Mouse (Mus musculus) ES-CJ7 (cell line): ENCODE results near the gene Mapkapk2.

Source experiments
- DNase-seq: peaks from one replicate; pipeline ENCODE4 v3.0.0; 2011; ENCODE audit warnings: low read depth, low spot score

The Mapkapk2 gene

GRCm38 (mm10) chr1:131021438-131021837, 76.2 kb downstream of the Mapkapk2 start:
- DNase-seq, result no peak

- no peak for DNase-seq
These were observed 77.0 kb downstream of the Mapkapk2 start for GRCm38 (mm10) chr1:131020425-131021310.

- DNase-seq, result no peak
These were observed 78.0 kb downstream of the Mapkapk2 start, which contains the start of gene Il10 for GRCm38 (mm10) chr1:131019492-131020098. Il10 (plus strand) TSS chr1:131019845.

GRCm38 (mm10) chr1:131015879-131016278, 81.7 kb downstream of the Mapkapk2 start:
- DNase-seq, result no peak

DNA sequence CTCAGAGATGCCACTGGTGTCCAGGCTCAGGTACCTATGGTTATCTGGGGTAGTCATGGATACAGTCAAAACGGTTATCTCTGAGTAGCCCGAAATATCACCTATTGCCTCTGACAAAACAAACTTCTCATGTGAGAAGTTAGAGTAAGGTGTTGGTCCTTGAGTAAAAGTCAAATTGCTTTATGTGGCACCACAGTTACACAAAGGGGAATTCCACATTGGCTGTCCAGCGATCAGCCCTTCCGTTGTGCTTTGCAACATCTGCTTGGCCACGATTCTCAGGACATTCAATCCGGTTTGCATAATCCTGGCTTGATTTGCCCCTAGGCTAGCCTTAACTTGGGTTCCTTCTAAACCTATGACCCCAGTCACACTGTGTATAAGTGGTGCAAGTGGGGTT, 82.3 kb downstream of the Mapkapk2 start:
- DNase-seq, result no peak

DNA sequence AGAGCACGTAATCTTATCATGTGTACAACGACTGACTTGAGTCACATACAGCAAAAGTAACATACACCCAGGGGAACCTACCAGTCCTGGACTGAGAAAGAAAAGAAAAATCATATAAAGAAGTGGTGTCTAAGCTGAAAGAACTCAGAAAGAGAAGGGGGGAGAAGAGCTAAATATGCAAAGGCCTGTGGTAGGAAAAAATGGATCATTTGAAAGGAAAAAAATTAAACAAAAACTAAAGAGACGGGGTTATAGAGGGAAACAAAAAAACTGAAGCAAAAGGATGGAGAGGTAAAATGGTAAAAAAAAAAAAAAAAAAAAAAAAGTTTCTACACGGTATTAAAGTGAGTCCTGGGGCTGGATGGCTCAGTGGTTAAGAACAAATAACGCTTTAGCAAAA, 83.7 kb downstream of the Mapkapk2 start:
- no peak for DNase-seq

- DNase-seq, result no peak
These were observed 85.1 kb downstream of the Mapkapk2 start for GRCm38 (mm10) chr1:131012494-131012893.

DNA sequence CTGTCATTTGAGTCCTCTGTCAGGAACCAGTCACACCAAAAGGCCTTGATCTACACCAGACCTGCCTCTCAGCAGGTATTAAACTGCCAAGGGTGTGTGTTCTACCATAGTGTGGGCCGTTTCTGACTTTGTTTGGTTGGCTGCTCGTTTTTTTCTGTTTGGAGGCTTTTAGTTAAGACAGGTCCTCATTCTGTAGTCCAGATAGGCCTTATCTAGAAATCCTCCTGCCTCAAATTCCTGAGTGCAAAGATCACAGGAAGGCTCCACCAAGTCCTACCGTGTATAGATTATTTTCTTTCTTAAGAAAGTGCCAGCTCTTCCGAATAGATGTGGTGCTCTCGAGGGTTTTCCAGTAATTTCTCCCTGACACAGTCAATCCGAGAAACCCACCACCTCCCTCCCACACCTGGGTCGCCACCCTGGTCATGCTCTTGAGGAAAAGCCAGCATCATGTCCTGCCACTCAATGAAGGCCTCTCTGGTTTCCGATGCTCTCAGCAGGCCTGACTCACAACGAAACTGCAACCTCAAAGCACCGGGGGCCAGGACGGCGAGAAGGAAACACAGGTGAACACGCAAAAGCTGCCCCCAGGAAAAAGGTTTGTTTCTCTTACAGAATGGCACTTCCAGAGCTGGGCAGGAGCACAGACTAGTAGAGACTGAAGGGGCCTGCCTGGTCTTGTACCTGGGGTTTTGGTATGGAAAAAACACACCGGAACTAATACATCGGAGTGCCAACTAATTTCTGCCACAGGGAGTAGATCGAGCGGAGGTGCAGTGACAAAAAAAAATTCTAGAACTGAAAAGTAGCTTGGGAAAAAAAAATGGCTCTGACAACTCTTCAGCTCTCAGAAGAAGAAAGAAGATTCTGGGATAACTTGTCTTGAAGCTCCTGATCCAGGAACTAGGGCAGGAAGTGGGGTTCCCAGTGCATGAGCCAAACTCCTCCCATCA, 87.1 kb downstream of the Mapkapk2 start:
- no peak for DNase-seq

DNA sequence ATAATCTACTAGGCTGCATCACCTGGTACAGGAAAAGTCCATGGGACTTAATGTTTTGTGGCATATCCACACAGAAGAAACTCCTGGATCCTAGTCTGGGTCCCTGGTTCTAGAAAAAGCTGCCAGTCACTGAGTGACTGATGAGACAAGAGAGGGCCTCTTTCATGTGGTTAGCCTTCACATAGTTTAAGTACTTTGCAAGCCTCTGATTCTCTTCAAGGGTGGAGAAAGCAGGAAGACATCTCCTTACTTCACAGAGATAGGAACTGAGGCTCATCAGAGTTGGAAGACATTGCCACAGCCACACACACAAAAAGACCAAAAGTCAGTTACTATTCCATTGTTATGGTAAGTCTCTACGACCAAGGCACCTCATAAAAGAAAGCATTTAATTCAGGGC, 91.6 kb downstream of the Mapkapk2 start:
- no peak for DNase-seq
